Mouse (Mus musculus) erythroblast, embryonic 14.5 days (primary cell): Measurements from ENCODE around the gene Pdk2. TPM values are rescaled to one million over a fixed set of nuclear protein-coding genes. Genes with fewer than 3 reads are reported as not detected.

Source experiments
- H3K27me3 ChIP-seq: 2 replicates; pipeline ENCODE4 v1.6.1; 2012; ENCODE audit warnings: inconsistent platforms; ENCODE audit not compliant: control insufficient read depth
- H3K36me3 ChIP-seq: 2 replicates; pipeline ENCODE4 v1.6.1; 2012; ENCODE audit warnings: mild to moderate bottlenecking, inconsistent platforms; ENCODE audit not compliant: control insufficient read depth
- H3K4me1 ChIP-seq: 2 replicates; pipeline ENCODE4 v1.6.1; 2012; ENCODE audit warnings: inconsistent platforms; ENCODE audit not compliant: control insufficient read depth
- H3K4me3 ChIP-seq: replicated peaks from 2 replicates; pipeline ENCODE3; 2012; ENCODE audit warnings: moderate library complexity, mild to moderate bottlenecking, inconsistent platforms
- H3K9me3 ChIP-seq: 2 replicates; pipeline ENCODE4 v1.6.1; 2012; ENCODE audit warnings: low read length, inconsistent platforms, mixed read lengths; ENCODE audit not compliant: control insufficient read depth
- GATA1 ChIP-seq: IDR thresholded peaks from 2 replicates; pipeline ENCODE4 v1.6.1; 2012; ENCODE audit warnings: low read length, inconsistent platforms, mixed read lengths
- TAL1 ChIP-seq: IDR thresholded peaks from 3 replicates; pipeline ENCODE4 v1.6.1; 2012; ENCODE audit warnings: low read length, inconsistent platforms, mixed read lengths
- polyA plus RNA-seq: library from polyadenylated mRNA; stranded (reverse); fragments of >175 nt; gene quantifications from 2 replicates; pipeline ENCODE4 v1.2.3, GENCODE M21; 2012

Gene Pdk2
- 4.0 and 7.2 TPM in 2 replicates for polyA plus RNA-seq

DNA sequence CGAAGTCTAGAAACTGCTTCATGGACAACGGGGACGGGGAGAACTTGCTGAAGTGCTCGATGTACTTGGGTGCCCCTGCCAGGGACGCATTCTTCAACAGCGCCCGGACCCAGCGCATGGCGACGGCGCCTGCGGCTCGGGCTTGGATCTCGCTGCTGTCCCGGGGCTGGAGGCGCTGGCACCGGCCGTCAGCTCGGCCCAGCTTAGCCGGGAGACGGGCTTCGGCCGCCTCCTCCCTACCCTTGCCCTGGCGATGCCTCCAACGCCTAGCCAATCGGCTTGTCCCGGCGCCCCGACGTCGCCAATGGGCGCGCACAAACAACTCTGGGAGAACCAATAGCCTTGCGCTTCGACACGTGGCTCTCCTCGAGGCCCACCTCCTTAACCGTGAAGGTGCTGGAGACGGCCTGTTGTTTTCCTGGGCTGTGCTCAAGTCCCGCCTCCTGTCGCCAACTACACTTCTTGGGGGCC, at the start of gene Pdk2:
Gene Pdk2 (minus strand): TSS at position 216 of the 471 bp plus-strand sequence.
- Histone ChIP-seq H3K36me3 (peaks cover 32% of the 10 kb centered on the region), H3K4me1 (peaks cover 44% of the 10 kb centered on the region), H3K27me3 (no peaks in the 10 kb centered on the region), H3K4me3 (peak within 1 kb of the TSS; percentile 87), H3K9me3 (no peaks in the 10 kb centered on the region)
- TF ChIP-seq GATA1 = no peak
- TF ChIP-seq TAL1 = no peak

DNA sequence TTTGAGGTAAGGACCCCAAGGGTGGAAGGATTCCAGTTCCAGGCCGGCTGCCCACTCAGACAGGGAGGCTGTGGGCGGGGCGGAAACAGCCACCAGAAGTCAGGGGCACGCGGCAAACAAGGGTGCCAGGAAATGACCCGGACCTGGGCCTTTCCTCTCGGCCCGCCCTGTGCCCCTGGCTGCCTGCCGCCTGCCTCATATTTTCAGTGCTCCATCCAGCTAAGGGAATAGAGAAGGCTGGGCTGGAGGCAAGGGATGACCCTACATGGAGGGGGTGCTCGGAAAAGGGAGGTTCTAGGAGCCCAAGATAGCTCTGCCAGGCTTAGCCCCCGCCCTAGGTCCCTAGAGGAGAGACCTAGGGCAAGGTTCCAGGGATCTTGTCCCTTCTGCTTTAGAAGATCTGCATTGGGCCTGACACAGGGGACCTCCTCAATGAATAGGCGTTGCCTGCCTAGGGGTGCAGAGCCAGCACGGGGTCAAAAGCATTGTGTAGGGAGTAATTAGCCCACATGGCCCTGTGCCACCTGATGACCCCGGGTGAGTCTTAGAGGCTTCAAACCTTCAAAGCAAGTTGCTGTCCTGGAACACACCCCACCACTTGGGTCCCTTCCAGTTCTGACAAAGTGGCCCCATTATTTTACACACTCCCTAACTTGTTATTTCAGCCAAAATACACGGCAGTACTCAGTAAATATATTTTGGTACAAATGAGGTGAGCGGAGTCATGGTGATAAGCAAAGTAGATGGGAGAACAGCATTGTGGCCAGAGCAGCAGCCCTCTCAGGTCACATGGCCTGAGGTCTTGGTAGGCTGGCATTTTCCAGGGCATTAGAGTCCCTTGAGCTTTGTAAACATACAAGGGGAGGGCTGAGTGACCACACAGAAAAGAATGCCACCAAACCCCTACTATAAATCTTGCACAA, 48.0 kb upstream of the Pdk2 start:
- H3K27me3 ChIP-seq = peaks cover 5% of the 10 kb centered on the region
- H3K9me3 ChIP-seq = no peaks in the 10 kb centered on the region
- no peak overlapping the region for H3K4me3 ChIP-seq
- H3K4me1 ChIP-seq = no peaks in the 10 kb centered on the region; the same call in 1 of the 2 replicates
- H3K36me3 ChIP-seq = no peaks in the 10 kb centered on the region
- no peak for TF ChIP-seq TAL1
- TF ChIP-seq GATA1 = no peak

DNA sequence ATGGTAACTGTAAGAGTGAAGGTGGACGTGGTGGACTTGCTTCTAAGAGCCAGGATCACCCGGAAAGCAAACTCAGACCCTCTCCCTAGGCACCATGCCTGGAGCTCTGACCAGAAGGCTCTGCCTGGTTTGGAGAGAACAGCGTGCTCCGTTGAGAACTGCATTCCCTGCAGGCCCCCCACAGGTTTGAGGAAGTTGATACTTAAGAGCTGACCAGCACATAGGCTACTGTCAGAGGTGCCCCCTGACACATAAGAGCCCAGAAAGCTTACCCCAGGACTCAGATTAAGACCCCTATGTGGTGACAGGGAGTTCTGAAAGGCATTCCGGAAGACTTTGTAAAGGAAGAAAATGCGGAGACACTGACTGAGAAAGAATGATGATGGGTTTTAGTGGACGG, 47.1 kb upstream of the Pdk2 start:
- H3K4me3 ChIP-seq = no peak overlapping the region
- H3K36me3 ChIP-seq = no peaks in the 10 kb centered on the region
- no peaks in the 10 kb centered on the region for H3K9me3 ChIP-seq
- no peak for TF ChIP-seq GATA1
- TF ChIP-seq TAL1 = no peak
- no peaks in the 10 kb centered on the region; the same call in 1 of the 2 replicates for H3K4me1 ChIP-seq
- peaks cover 5% of the 10 kb centered on the region for H3K27me3 ChIP-seq

DNA sequence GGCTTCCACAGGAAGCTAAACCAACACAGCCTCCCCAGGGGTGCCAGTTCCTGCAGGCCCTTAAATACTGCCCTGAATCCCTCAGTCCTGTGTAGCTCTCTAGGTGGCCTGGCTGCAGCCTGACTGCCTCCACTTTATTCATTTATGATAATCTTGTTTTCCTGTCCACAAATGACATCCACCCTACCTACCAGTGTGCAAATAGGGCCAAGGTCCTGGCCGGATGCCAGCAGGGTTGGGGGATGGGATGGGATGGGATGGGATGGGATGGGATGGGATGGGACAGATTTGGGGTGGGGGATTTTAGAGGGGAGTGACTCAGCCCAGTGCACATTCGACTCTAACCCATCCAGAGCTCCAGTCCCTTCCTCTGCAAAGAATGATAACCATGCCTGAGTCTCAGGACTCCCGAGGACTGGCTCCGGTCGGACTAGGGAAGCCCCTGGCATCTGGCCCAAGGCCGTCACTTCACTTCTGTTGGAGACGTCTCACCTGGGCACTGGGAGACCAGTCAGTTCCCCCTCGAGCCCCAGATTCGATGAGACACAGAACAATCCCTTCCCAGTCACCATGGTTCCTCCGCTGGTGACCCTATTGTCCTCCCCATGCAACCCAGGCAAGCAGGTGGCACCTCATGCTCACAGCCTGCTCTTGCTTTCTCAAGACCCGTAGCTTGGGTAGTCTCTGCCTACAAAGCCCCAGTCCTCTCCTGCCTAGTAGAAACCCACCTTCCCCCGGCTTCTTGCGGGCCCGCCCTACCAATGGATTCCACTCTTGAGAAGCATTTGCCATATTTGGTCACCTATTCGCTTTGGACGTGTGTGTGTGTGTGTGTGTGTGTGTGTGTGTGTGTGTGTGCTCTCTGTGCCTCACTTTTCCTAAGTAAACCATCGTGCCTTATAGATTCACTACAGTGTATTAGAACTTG, 46.4 kb upstream of the Pdk2 start:
- no peaks in the 10 kb centered on the region for H3K9me3 ChIP-seq
- H3K36me3 ChIP-seq = no peaks in the 10 kb centered on the region
- H3K27me3 ChIP-seq = peaks cover 5% of the 10 kb centered on the region
- TF ChIP-seq TAL1 = no peak
- no peak for TF ChIP-seq GATA1
- H3K4me3 ChIP-seq = no peak overlapping the region
- H3K4me1 ChIP-seq = no peaks in the 10 kb centered on the region; the same call in 1 of the 2 replicates

DNA sequence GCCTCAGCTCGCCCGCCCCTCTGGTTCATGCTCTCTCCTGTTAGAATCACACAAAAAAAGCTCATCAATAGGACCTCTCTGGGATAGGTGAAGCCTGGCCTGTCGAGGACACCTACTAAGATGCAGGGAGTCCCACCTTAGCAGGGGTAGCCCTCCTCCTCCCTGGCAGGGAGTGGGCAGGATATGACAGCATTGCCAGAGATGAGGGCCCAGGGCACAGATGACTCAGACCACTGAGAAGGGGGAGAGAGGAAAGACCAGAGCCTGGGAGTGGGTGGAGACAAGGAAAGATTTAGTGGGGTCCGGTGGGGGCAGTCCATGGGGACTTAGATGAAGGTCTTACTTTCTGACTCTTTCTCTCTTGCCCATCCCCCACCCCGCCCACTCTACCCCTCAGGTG, 45.1 kb upstream of the Pdk2 start:
- TF ChIP-seq GATA1 (no peak), TAL1 (no peak)
- peaks cover 5% of the 10 kb centered on the region for H3K27me3 ChIP-seq
- no peaks in the 10 kb centered on the region for H3K9me3 ChIP-seq

DNA sequence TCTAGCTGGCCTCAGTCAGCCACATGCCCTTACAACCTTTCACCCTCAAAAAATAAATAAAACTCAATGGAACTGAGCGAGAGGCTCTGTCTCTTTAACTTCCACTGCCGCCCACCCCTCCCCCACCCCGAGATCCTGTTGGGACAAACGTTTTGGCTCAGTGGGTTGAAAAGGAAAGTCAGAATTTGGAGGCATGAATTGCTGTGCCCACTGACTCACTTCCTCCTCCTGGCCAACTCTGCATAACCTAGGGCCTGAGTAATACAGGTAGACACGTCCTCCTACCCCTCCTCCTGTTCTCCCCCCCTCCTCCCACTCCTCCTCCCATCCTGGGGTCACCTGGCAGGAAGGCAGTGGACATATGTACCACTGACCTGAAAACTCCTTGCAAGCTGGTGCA, 44.6 kb upstream of the Pdk2 start:
- Histone ChIP-seq H3K36me3 (no peaks in the 10 kb centered on the region), H3K4me3 (no peak overlapping the region), H3K4me1 (no peaks in the 10 kb centered on the region; the same call in 1 of the 2 replicates), H3K27me3 (peaks cover 5% of the 10 kb centered on the region), H3K9me3 (no peaks in the 10 kb centered on the region)
- TF ChIP-seq GATA1 (no peak), TAL1 (no peak)

More for the DNA sequence above, 45.1 kb upstream of the Pdk2 start:
- H3K4me3 ChIP-seq = no peak overlapping the region
- H3K4me1 ChIP-seq = no peaks in the 10 kb centered on the region; the same call in 1 of the 2 replicates
- no peaks in the 10 kb centered on the region for H3K36me3 ChIP-seq

DNA sequence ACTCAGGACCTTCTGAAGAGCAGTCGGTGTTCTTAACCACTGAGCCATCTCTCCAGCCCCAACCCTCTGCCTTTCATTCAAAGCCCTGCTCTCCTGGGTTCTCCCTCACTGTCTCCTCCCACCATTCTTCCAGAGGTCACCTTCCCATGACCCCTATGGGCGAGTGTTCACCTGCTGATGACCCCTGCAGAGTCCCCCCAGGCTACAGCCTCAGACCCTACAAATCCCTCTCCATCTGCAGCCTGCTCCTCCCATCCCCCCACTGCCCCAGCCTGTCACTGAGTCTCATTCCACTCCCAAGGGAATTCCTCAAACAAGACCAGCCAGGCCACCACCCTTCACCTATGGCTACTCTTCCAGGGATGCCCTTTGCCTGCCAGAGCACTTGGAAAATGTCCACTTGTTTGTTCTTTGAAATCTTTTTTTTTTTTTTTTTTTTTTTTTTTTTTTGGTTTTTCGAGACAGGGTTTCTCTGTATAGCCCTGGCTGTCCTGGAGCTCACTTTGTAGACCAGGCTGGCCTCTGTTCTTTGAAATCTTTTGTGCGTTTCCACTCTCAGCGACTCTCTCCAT, 43.7 kb upstream of the Pdk2 start:
- TF ChIP-seq TAL1 = no peak
- TF ChIP-seq GATA1 = no peak
- Histone ChIP-seq H3K27me3 (peaks cover 9% of the 10 kb centered on the region), H3K36me3 (no peaks in the 10 kb centered on the region), H3K4me3 (no peak overlapping the region), H3K9me3 (no peaks in the 10 kb centered on the region), H3K4me1 (no peaks in the 10 kb centered on the region; the same call in 1 of the 2 replicates)

DNA sequence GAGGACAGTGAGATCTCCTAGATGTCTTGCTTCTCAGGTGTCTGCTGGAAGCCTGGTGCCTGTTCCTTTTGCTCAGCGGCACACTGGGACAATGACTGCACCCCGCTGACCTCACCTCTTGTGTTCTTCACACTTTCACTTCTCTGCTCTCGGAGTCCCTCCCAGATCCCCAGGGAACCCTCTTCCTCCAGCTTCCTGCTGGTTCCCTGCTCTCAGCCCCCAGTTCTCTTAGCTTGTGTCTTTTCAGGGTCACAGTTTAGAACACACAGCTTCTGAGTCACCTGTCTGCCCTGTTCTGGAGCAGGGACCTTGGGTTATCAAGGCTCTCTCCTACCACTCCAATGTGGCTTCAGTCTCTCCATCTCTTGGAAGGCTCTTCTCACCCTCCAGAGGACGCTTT, 43.0 kb upstream of the Pdk2 start:
- Histone ChIP-seq H3K27me3 (peaks cover 16% of the 10 kb centered on the region), H3K4me3 (no peak overlapping the region), H3K4me1 (no peaks in the 10 kb centered on the region; the same call in 1 of the 2 replicates), H3K36me3 (no peaks in the 10 kb centered on the region), H3K9me3 (no peaks in the 10 kb centered on the region)
- TF ChIP-seq TAL1 = no peak
- no peak for TF ChIP-seq GATA1
